Mouse (Mus musculus): Measurements from ENCODE around the gene Fam155a.
"Not testable (repeated sequence)": the region's sequence is repeated elsewhere in the genome, so short reads cannot be mapped to it uniquely, and the experiment has no call there.

The Fam155a gene

DNA sequence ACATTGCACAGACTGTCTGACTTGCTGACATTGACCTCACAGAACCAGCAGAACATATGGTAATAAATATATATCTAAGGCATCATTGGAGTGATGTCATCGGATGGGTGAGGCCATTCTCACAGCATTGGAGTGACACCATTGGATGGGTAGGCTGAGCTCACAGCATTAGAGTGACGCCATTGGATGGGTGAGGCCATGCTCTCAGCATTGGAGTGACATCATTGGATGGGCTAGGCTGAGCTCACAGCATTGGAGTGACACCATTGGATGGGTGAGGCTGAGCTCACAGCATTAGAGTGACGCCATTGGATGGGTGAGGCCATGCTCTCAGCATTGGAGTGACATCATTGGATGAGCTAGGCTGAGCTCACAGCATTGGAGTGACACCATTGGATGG, 110.9 kb downstream of the Fam155a start:
- DNase-seq (ENCODE audit: low spot score), result not testable (repeated sequence)

DNA sequence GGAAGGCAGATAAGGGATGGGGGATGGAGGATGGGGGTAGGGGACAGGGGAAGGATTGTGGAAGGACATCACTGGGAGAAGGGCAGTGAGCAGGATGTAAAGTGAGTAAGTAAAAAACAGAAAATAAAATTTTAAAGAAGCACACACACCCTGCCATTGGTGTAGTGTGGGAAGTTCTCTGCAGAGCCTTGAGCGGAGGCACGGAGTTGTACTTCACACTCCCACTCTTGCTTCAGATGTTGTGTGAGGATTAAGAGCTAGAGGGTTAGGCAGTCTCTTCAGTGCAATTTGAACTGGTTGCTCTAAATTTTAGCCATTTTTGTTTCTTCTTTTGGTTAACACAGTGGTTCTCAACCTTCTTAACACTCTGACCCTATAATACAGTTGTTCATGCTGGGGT, 114.1 kb downstream of the Fam155a start:
- no peak for DNase-seq (ENCODE audit: low spot score)

DNA sequence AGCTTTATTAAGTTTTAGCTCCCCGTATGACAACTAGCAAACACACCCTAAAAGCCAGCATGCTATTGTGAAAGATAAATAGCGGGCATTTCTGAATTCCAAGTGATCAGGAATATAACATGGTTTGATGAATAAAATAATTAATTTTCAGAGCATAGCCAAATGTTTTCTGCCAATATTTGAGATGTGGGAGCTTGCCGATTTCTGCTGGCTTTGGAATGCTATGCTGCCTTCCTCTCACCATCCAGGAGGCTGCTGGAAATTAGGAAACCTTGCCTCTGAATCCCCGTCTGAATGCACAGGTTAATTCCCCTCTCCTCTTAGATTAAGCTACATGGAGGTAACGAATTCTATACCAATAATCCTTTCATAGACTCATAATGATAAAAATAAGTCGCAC, 116.1 kb downstream of the Fam155a start:
- no peak for DNase-seq (ENCODE audit: low spot score)

DNA sequence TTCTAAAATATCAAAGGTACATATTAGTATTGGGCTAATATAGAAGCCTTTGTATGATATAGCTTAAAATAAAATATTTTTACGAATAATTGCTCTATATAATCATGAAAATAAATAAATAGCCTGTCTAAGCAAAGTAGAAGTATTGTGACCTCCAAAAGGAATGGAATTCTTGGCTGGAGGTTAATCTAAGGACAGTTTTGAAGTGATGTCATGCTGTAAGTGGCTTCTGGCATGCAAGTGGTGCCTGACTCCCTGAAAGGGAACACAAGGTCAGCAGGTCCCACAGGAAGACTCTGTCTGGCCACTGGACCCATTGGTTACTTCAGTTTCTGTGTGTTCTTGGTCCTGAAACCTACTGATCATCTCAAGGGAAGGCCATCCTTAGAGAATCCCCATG, 117.3 kb downstream of the Fam155a start:
- DNase-seq (ENCODE audit: low spot score), result no peak

DNA sequence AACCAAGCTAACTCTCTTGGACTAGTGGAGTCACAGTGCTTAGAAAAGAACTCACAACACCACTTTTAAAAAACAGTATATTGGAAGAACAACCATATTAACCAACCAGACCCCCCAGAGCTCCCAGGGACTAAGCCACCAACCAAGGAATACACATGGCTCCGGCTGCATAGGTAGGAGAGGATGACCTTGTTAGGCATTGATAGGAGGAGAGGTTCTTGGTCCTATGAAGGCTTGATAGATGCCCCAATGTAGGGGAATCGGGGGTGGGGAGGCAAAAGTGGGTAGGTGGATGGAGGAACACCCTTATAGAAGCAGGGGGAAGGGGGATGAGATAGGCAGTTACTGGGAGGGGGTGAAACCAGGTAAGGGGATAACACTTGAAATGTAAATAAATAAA, 132.8 kb downstream of the Fam155a start:
- DNase-seq (ENCODE audit: low spot score), result no peak

DNA sequence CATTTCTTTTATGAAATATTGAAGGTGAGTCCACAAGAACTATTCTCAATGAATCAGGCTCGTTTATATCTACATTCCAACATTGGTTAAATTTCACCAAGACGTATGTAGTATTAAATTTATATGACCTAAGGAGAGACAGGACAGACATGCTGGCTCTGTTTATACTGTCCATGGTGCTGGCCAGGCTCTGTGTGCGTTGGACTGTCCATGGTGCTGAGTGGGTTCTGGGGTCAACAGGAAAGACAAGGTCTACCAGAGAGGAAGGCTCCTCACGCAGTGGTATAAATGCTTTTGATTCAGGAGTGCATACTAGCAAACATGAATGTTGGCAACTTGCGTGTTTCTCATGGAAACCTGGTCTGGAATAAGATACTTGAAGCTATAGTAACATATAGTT, 135.7 kb downstream of the Fam155a start:
- DNase-seq (ENCODE audit: low spot score), result peak; percentile 22

DNA sequence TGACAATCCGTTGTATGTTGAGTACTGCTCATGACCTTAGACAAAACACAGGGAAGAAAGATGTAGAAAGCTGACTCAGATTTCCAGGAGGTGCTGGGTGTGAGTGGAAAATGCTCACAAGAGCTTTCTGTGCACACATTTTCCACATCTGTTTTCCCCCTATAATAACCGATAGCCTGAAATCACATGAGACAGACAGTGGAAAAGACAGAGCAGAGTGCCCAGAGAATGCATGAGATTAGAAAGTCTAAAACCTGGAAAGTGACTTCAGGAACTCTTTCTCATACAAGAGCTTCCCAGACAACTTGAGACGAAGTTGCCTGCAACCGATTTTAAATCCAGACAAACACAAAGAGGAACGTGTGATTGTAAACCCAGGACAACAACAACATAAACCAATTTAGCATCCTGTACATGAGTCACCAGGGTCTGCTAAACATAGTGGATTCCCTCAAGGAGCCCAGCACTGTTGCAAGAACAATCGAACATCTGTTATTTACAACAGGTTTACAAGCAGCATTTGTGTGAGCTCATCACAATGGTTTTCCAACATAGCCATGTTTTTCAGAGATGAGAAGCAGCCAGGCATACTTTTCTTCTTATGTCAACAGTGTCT, 163.8 kb downstream of the Fam155a start:
- DNase-seq (ENCODE audit: low spot score), result no peak

DNA sequence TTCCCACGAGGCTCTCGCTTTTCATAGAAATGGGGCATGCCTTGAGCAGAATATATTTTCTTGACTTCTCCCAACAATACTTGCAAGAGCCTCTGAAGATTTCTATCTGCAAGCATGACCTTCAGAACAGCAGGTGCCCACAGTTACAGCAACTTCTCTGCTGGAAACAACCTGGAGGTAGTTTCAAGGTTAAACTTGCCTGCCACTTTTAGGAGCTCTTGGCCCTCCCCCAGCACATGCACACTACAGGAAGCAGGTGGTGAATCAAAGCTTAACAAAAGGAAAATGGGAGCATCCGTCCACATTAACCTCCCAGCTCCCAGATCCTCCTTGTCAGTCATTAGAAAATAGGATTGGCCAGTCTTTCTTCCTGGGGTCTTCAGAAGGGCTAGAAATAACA, 175.0 kb downstream of the Fam155a start:
- DNase-seq (ENCODE audit: low spot score), result no peak

DNA sequence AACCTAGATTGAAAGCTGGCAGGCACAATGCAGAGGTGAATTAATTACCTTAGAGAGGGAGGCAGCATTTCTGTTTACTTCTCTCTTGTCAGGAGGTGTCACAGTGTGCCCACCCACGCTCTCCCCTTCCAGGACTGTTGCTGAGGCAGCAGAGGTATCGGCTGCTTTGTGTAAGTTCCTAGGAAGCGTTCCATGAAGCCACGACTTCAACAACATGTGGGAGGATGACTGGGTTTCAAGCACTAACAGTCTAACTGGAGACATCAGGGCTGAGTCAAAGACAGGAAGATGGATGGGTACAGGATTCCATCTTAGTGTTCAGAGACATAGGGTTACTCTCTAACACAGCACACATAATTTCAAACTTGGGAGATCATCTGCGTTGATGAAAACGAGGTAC, 189.1 kb downstream of the Fam155a start:
- no peak for DNase-seq (ENCODE audit: low spot score)

DNA sequence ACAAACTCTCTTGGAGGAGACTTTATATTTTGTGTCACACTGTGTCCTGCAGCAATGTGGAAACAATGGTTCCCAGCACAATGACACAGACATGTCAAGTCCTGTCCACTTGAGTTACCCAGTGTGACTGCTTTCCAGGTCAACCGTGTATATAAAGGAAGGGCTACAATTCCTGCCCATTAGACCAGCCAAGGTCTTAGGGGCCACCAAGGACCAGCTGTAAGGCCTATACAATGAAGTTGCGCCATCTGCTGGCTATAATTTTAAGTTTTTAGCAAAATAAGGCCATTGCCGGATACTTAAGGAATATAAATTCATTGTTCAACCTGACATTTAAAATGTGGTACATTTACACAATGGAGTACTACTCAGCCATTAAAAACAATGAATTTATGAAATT, 190.8 kb downstream of the Fam155a start:
- no peak for DNase-seq (ENCODE audit: low spot score)

DNA sequence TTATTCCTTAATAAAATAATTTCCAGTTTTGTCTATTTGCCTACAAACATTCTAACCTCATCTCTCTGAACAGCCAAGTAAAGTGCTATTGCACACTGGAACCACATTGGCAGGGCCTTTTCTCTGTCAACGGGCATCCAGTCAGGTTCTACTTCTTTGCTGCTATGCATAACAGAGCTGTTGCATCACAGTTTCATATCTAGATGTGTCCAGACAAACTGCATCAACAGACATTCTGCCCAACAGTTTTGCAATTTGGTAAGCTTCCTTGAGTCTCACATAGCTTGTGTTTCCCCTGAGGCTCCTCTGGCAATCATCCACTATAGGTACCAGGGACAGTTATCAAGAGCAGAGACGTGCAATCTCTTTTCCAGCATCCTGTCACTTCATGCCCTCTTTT, 199.0 kb downstream of the Fam155a start:
- DNase-seq (ENCODE audit: low spot score), result no peak

DNA sequence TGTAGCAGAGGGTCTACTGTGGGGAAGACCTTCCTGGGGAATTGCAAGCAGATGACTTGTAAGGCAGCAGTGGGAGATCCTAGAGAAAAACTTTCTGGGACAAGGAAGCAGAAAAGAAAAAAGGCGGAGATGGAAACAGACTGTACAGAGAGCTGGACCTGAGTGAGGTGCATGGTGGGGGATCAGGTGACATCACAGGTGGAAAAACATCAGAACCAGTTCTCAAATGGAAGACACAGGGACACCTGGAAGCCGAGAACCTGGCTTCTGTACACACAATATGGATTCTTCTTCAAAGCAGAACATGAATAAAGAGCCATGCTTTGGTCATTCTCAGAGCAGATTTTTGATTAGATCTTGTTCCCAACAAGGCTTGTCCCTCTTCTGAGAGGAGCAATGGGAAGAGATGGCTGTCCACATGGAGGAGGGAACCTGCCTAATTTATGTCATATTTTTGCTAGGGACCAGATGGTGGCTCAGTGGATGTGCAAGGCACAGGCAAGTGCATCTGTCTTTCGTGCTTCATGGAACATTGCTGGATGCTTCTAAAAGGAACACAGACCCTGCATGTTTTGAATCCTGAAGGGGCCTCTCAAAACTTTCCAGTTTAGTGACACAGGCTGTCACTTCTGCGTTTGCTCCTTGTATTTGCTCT, 201.3 kb downstream of the Fam155a start:
- DNase-seq (ENCODE audit: low spot score), result no peak

DNA sequence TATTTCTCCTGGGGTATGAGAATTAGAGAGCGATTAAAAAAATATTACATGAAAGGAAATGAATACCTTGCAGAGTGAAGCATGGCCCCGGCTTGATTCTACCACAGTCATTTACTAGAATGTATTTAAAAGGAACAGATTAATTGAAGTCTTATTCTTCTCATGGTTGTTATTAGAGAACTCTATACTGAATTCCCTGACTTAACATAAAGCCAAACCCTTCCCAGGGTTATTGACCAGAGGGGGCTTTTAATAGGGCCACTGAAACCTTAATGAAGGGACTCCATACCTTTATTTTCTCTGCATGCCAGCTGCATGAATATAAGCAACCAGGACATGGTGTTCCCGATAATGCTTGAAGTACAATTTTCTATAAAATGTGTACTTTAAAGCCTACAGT, 221.8 kb downstream of the Fam155a start:
- no peak for DNase-seq (ENCODE audit: low spot score)

DNA sequence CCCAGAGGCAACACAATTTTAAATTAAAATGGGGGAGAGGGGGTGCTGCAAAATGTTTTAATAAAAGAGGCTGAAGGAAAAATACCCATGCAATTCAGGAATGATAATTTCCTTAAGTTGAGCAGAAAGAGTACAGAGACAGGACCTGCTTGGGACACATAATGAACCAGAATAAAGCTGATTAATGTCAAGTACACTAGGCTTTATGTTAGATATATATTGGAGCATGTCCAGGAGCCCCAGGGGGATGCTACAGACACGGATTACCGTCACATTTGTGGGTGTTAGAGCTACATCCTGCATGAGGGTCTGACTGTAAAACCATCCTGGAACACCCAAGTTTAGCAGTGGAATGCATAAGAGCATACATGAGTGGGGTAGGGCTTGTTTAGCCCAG, 223.4 kb downstream of the Fam155a start:
- DNase-seq (ENCODE audit: low spot score), result no peak

DNA sequence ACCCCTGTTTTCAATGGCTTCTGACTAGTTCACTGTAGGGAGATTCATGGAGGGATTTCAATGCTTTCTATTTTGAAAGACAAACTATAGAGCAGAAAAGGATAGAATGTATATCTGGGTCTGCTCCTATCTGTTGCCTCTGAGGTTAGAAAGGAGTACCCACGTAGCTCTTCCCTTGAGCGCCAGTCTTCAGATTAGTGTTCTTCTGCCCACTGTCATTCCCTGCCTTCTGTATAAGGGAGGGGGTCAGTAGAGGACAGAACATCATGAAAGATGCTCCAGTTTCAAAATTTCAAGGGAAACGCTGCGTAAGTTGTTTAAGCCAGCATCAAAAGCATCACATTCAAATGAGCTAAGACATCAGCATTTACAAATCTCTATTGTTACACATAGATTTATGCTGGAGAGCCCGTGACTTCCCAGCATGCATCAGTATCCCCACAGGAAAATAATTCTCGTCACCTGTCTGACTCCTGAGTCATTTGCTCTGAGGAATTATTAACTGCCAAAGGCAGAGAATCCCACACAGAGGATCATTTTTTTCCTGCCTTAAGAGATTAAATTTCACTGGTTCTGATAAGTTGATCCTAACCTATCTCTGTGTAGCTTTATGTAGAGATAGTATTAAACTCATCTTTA, 223.9 kb downstream of the Fam155a start:
- DNase-seq (ENCODE audit: low spot score), result no peak

DNA sequence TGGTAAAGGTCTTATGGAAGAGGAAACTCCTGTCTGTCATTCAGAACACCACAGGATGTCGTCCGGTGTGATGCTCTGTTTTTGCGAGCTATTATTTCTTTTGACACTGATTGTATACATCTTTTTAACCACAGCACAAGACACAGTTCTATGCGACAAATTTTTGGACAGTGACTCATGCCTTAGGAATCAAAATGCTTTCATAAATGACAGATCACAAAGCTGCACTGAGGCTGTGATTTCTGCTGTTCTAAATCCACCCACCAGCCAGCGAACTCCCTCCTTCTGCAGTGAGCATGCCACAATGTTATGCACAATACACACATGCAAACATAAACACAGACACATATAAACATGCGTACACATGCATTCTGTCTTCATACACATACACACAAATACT, 224.5 kb downstream of the Fam155a start:
- DNase-seq (ENCODE audit: low spot score), result no peak

DNA sequence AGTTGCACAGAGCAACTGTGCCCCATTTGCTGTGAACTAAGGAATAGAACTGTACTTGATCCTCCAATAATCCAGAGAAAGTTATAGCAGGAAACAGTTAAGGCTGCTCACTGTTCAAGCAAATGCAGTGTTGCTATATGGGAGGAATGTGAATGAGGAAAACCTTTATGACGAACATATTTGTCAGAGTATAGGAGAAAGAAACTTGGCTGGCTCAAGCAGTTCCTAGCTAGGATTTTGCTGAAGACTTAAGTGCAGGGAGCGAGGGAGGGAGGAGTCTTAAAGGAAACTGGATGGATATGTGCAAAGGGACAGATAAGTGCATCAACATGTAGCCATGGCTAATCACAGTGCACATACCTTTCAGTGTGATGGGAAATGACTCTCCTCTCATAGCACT, 225.3 kb downstream of the Fam155a start:
- DNase-seq (ENCODE audit: low spot score), result no peak

DNA sequence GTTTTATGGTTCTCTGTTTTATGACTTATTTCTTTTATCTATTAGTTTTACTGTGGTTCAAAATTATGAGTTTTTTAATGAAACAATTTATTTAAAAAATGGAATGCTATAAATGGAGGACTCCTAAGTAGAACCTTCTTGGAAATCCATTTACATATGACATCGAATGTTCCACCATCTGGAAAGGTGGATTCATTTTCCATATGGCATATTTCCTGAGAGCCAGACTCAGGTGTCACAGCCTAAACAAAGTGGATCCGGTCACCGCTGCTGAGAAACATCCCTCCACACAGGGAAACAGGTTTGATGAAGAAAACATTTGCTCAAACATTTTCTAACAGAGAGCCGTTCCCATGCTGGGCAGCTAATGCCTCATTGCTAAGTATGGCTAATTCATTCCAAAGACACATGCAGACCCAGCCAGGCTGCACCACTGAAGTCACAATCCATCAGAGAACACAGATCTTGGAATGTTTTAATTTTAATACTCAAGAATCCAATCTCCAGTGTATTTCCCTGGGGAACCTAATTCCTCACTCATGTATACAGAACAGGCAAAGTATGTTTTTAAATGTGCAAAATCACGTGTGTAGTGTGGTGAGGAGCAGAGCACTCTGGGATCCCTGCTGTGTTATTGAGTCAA, 235.1 kb downstream of the Fam155a start:
- DNase-seq (ENCODE audit: low spot score), result no peak

DNA sequence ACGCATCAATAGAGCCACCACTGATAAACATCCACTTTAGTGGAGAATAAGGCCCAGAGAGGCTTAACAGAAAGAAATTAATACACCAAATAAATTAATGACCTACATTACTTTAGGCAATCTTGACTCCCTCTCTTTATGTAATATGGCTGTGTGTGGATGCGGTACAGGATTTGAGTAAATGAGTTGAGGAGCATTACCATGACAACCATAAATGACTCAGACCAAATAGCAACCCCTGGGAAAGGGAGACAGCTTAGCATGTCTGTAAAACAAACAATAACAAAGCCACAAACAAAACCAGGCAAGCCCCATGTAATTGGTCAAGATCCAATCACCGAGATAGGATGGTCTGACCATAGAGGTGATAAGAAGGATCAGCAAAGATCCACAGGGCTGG, 244.4 kb downstream of the Fam155a start:
- no peak for DNase-seq (ENCODE audit: low spot score)

DNA sequence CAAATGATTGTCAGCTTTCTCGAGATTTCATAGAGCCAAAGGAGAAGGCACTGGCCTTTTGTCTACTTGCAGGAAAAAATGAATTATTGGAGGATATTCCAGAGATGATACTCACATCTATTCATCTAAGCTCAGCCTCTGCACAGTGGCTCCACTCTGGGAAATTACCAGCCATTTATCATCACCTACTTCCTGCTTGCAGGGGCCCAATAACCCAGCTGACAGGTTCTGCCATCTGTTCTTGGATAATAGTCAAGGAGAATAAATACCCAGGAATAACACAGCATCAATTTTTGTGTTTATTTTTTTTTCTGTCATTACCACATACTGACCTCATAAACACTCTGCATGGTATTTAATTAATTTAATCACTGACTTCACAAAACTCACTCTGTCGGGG, 249.4 kb downstream of the Fam155a start:
- DNase-seq (ENCODE audit: low spot score), result no peak

DNA sequence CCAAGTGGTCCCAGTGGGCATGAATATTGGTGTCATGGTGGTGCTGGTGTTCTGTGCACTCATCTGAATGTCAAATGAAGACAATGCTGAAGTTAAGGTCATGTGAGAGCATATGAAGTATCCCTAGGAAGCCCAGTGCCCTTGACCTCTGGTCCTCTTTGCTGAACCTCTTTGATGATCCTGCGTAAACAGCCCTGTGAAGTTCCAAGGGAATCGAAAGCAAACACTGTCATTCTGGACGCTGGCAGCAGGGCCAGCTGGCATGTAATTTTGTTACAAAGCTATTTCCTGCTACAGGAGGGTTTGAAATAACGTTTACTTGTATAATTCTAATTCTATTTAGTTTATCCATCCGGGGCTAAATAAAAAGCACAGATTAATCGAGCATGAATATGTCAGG, 270.2 kb downstream of the Fam155a start:
- no peak for DNase-seq (ENCODE audit: low spot score)

DNA sequence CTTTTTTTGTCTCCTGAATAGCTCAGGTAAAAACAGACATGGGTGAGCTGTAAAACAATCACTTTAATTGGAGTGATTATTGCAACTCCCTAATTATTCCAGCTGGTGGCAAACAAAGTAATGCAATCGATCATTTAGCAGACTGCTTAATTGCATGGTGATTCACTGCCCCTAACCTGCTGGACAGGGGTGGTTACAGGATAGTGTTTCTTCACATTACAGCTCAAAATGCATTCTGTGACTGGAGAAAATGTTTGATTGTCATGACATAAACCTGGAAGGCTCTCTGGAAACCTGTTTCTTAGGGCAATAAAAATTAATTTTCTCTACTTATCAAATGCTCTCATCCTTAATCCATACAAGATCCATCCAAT, 276.7 kb downstream of the Fam155a start:
- DNase-seq (ENCODE audit: low spot score), result no peak

DNA sequence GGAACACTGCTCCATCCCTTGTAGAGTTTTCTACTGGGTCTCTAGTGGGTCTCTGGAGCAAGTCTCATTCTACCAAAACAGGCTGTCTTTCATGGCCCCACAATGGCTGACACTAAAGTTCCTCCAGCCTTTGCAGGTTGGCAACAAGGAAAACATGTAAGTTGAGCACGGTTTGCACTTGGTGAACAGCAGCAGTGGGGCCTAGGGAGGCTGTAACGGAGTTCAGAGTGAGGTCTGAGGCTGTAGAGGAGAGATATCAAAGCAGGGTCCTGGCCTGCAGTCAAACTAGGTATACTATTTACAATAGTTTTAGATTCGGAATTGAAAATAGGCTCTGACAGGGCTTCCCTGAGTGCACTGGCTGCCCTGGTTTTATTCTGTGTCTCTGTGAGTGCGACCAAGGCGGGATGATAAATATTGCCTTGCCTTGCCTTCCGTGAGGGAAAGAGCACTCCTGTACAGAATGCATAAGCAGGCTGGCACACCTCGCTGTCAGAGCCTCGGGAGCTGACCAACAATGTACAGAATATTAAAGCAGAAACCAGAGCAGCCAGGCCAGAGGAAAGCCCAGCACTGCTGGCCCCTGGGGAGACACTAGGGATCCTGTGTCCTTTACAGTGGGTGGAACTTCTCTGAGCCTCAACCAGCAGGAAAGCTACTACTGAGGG, 277.3 kb downstream of the Fam155a start:
- DNase-seq (ENCODE audit: low spot score), result no peak

All from testis, postnatal 14 days (tissue).